Mouse (Mus musculus): ENCODE data around the gene Ripor3. TPM values are rescaled to one million over a fixed set of nuclear protein-coding genes. Genes with fewer than 3 reads are reported as not detected.
"Not testable (repeated sequence)": the region's sequence is repeated elsewhere in the genome, so short reads cannot be mapped to it uniquely, and the experiment has no call there.

The Ripor3 gene
- polyA plus RNA-seq (2015; fragmentation: Nextera tagmentation; extraction: Ambion mirVana) = 7.9 and 9.2 TPM in 2 replicates

- H3K27me3 ChIP-seq = no peaks in the 10 kb centered on the region
- H3K9me3 ChIP-seq = no peaks in the 10 kb centered on the region
- no peak for ATAC-seq (ENCODE audit: insufficient number of reproducible peaks, low FRiP score, low TSS enrichment, low read depth)
- H3K27ac ChIP-seq = peak within 1 kb of the TSS; percentile 43
- WGBS = 24% methylated on average over 9 of the region's 9 CpGs
- no peak within 1 kb of the TSS for H3K9ac ChIP-seq
- no peak within 1 kb of the TSS for H3K4me3 ChIP-seq
- H3K4me2 ChIP-seq = no peak within 1 kb of the TSS
- H3K36me3 ChIP-seq = no peaks in the 10 kb centered on the region
- H3K4me1 ChIP-seq = peaks cover 27% of the 10 kb centered on the region
Measured at GRCm38 (mm10) chr2:168009936-168010668, at the start of gene Ripor3. Ripor3 (minus strand) TSS chr2:168010618.

GRCm38 (mm10) chr2:168059200-168059790, 48.9 kb upstream of the Ripor3 start:
- no peak for ATAC-seq (ENCODE audit: insufficient number of reproducible peaks, low FRiP score, low TSS enrichment, low read depth)
- Histone ChIP-seq H3K4me3 (no peak overlapping the region), H3K27ac (no peak overlapping the region), H3K9me3 (no peaks in the 10 kb centered on the region), H3K36me3 (no peaks in the 10 kb centered on the region), H3K9ac (no peak overlapping the region), H3K4me2 (no peak overlapping the region), H3K27me3 (no peaks in the 10 kb centered on the region), H3K4me1 (peaks cover 19% of the 10 kb centered on the region)
- WGBS = 76% methylated on average over 6 of the region's 6 CpGs

GRCm38 (mm10) chr2:168058488-168059199, 48.2 kb upstream of the Ripor3 start:
- Histone ChIP-seq H3K27me3 (no peaks in the 10 kb centered on the region), H3K27ac (no peak overlapping the region), H3K4me3 (no peak overlapping the region), H3K9me3 (no peaks in the 10 kb centered on the region), H3K36me3 (no peaks in the 10 kb centered on the region), H3K9ac (no peak overlapping the region), H3K4me2 (no peak overlapping the region), H3K4me1 (peaks cover 19% of the 10 kb centered on the region)
- 28% methylated on average over 13 of the region's 13 CpGs for WGBS
- no peak; the same call in 1 of the 2 replicates for ATAC-seq (ENCODE audit: insufficient number of reproducible peaks, low FRiP score, low TSS enrichment, low read depth)

GRCm38 (mm10) chr2:168057876-168058275, 47.5 kb upstream of the Ripor3 start:
- H3K4me2 ChIP-seq; H3K36me3 ChIP-seq; ATAC-seq (ENCODE audit: insufficient number of reproducible peaks, low FRiP score, low TSS enrichment, low read depth); H3K4me3 ChIP-seq; H3K9ac ChIP-seq; H3K9me3 ChIP-seq; H3K27ac ChIP-seq; H3K27me3 ChIP-seq: not testable (repeated sequence)
- H3K4me1 ChIP-seq = peaks cover 19% of the 10 kb centered on the region
- 63% methylated on average over 2 of the region's 2 CpGs for WGBS

GRCm38 (mm10) chr2:168056666-168056933, 46.2 kb upstream of the Ripor3 start:
- H3K27me3 ChIP-seq = 0 out of 2 replicates have a peak, but pooled peaks cover 4% of the 10 kb centered on the region
- no peak overlapping the region for H3K9ac ChIP-seq
- H3K27ac ChIP-seq = peak overlapping the region; percentile 76
- H3K4me1 ChIP-seq = peaks cover 19% of the 10 kb centered on the region
- no peaks in the 10 kb centered on the region for H3K9me3 ChIP-seq
- no peak overlapping the region for H3K4me2 ChIP-seq
- no peak overlapping the region for H3K4me3 ChIP-seq
- ATAC-seq (ENCODE audit: insufficient number of reproducible peaks, low FRiP score, low TSS enrichment, low read depth) = no peak
- WGBS = 12% methylated on average over 8 of the region's 8 CpGs
- H3K36me3 ChIP-seq = no peaks in the 10 kb centered on the region

GRCm38 (mm10) chr2:168055910-168056665, 45.7 kb upstream of the Ripor3 start:
- WGBS = 16% methylated on average over 14 of the region's 14 CpGs
- no peak overlapping the region for H3K4me3 ChIP-seq
- H3K27ac ChIP-seq = peak overlapping the region; percentile 23
- no peaks in the 10 kb centered on the region for H3K36me3 ChIP-seq
- no peak overlapping the region for H3K4me2 ChIP-seq
- H3K27me3 ChIP-seq = 0 out of 2 replicates have a peak, but pooled peaks cover 8% of the 10 kb centered on the region
- no peaks in the 10 kb centered on the region for H3K9me3 ChIP-seq
- peaks cover 19% of the 10 kb centered on the region for H3K4me1 ChIP-seq
- ATAC-seq (ENCODE audit: insufficient number of reproducible peaks, low FRiP score, low TSS enrichment, low read depth) = peak; percentile 32; the same call in 1 of the 2 replicates
- no peak overlapping the region for H3K9ac ChIP-seq

GRCm38 (mm10) chr2:168054142-168054541, 43.7 kb upstream of the Ripor3 start:
- ATAC-seq (ENCODE audit: insufficient number of reproducible peaks, low FRiP score, low TSS enrichment, low read depth) = no peak
- Histone ChIP-seq H3K4me1 (peaks cover 37% of the 10 kb centered on the region), H3K36me3 (no peaks in the 10 kb centered on the region), H3K9ac (no peak overlapping the region), H3K27ac (no peak overlapping the region), H3K27me3 (0 out of 2 replicates have a peak, but pooled peaks cover 12% of the 10 kb centered on the region), H3K4me2 (no peak overlapping the region), H3K9me3 (no peaks in the 10 kb centered on the region), H3K4me3 (no peak overlapping the region)
- WGBS = 89% methylated on average over 11 of the region's 11 CpGs

GRCm38 (mm10) chr2:168052689-168053088, 42.3 kb upstream of the Ripor3 start:
- Histone ChIP-seq H3K4me1 (peaks cover 48% of the 10 kb centered on the region), H3K27ac (no peak overlapping the region), H3K9ac (no peak overlapping the region), H3K4me3 (no peak overlapping the region), H3K9me3 (no peaks in the 10 kb centered on the region), H3K36me3 (no peaks in the 10 kb centered on the region), H3K4me2 (no peak overlapping the region), H3K27me3 (0 out of 2 replicates have a peak, but pooled peaks cover 12% of the 10 kb centered on the region)
- ATAC-seq (ENCODE audit: insufficient number of reproducible peaks, low FRiP score, low TSS enrichment, low read depth) = no peak
- 16% methylated on average over 2 of the region's 2 CpGs for WGBS

- Histone ChIP-seq H3K36me3 (no peaks in the 10 kb centered on the region), H3K4me2 (no peak overlapping the region), H3K4me1 (peaks cover 50% of the 10 kb centered on the region), H3K27me3 (0 out of 2 replicates have a peak, but pooled peaks cover 12% of the 10 kb centered on the region), H3K27ac (no peak overlapping the region), H3K9ac (no peak overlapping the region), H3K9me3 (no peaks in the 10 kb centered on the region), H3K4me3 (no peak overlapping the region)
- no peak for ATAC-seq (ENCODE audit: insufficient number of reproducible peaks, low FRiP score, low TSS enrichment, low read depth)
- WGBS = 75% methylated on average over 1 of the region's 1 CpGs
Measured at GRCm38 (mm10) chr2:168052156-168052555, 41.7 kb upstream of the Ripor3 start.

GRCm38 (mm10) chr2:168050000-168050942, 39.9 kb upstream of the Ripor3 start:
- ATAC-seq (ENCODE audit: insufficient number of reproducible peaks, low FRiP score, low TSS enrichment, low read depth) = no peak

More at GRCm38 (mm10) chr2:168050000-168050942, 39.9 kb upstream of the Ripor3 start:
- Histone ChIP-seq H3K9me3 (no peaks in the 10 kb centered on the region), H3K27me3 (0 out of 2 replicates have a peak, but pooled peaks cover 12% of the 10 kb centered on the region), H3K36me3 (no peaks in the 10 kb centered on the region), H3K4me2 (peak overlapping the region; percentile 82), H3K27ac (peak overlapping the region; percentile 67), H3K4me1 (peaks cover 51% of the 10 kb centered on the region), H3K9ac (peak overlapping the region; percentile 42), H3K4me3 (peak overlapping the region; percentile 54)
- WGBS = under 1% methylated on average over 54 of the region's 56 CpGs
